Mouse (Mus musculus) Muller cell, postnatal 12 days (primary cell): ENCODE measurements around the gene S1pr5.
A peak's percentile ranks its signal among the peaks of the same experiment; 100 is the strongest.
"Not testable (repeated sequence)": the region's sequence is repeated elsewhere in the genome, so short reads cannot be mapped to it uniquely, and the experiment has no call there.

ENCODE experiments used
- DNase-seq: peaks from one replicate; pipeline ENCODE4 v3.0.0-alpha.2; 2015; ENCODE audit errors: inconsistent ontology term

Gene S1pr5

DNA sequence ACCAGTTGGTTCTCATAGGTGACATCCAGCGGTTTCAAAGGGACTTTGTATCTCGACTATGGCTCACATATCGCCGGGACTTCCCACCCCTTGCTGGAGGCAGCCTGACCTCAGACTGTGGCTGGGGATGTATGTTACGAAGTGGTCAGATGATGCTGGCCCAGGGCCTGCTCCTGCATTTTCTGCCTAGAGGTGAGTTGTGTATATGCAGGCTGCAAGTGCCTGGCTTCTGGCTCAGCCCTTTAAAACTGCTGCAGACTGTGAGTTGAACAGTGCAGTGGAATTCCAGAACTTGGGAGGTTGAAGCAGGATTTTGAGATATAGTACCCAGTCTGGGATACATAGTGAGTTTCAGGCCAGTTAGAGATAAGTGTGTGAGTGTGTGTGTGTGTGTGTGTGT lies 18.6 kb upstream of the S1pr5 start:
- DNase-seq, result no peak

- DNase-seq, result no peak
These were observed 17.4 kb upstream of the S1pr5 start for GRCm38 (mm10) chr9:21265611-21266010.

- DNase-seq, result peak; percentile 99
These were observed 16.8 kb upstream of the S1pr5 start, which contains the start of gene Atg4d for GRCm38 (mm10) chr9:21265000-21265561. TSS of gene Atg4d (plus strand) at chr9:21265293.

GRCm38 (mm10) chr9:21264272-21264999 lies 16.2 kb upstream of the S1pr5 start:
- DNase-seq, result no peak

- DNase-seq, result no peak
These were observed 13.6 kb upstream of the S1pr5 start for GRCm38 (mm10) chr9:21261831-21262230.

- no peak for DNase-seq
These were observed 12.3 kb upstream of the S1pr5 start for GRCm38 (mm10) chr9:21260491-21261040.

- DNase-seq, result not testable (repeated sequence)
These were observed 8.1 kb upstream of the S1pr5 start for GRCm38 (mm10) chr9:21256349-21256748.

GRCm38 (mm10) chr9:21254690-21255089 lies 6.4 kb upstream of the S1pr5 start:
- DNase-seq, result no peak

- no peak for DNase-seq
These were observed 3.0 kb upstream of the S1pr5 start for GRCm38 (mm10) chr9:21251116-21251735.

- DNase-seq, result no peak
These were observed 2.3 kb upstream of the S1pr5 start for GRCm38 (mm10) chr9:21250509-21250908.

DNA sequence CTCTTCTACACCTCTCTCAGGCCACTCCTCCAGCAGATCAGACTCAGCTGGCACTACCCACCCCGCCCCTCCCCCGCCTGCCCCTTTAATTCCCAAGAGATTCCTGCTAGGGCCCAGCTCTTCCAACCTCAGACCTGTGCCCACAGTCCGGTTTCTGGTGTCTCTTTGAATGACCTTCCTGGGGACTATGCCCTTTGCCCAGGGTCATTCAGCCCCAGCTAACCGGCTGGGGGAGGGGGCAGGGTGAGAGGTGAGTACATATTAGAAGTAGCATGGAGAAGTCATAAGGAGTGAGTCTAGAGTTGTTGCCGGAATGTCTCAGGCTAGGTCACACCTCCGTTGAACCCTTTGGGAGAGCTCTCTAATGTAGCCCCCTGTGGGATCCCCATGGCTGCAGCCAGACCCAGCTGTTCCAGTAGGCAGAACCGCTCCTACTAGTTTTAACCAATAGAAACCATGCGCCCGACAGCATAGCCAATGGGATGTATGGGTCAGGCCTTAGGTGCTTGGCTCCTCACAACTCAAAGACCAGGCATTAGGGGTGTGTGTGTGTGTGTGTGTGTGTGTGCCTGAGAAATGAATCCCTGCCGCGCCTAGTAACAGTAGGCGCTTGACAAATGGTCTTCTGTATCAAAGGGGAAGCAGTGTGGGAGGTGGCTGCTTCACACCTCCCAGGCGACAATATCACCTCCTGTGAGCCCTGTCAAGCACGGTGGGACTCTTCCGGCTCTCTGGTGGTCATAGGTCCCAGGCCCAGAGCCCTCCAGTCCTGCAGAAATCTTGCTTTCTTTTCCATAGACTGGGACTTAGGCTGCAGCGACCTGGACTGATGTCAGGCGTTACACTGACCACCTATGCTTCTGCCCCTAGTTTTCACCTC lies 1.6 kb upstream of the S1pr5 start:
- DNase-seq, result no peak

DNA sequence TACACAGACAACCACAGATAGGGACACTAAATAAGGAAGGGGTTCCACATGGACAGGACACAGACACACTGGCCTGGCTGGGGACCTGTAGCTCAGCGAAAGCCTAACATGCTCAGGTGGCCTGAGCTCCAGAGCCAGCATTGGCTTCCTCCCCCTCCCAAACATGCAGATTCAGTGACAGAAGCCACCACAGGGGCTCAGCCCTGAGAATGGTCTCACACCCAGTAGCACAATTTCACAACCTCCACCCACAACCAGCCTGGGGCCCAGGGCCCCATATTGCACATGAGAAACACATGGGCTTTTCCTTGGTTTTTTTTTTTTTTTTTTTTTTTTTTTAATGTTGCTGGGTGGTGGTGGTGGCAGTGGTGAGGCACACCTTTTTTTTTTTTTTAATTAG lies 1.9 kb downstream of the S1pr5 start:
- no peak for DNase-seq

DNA sequence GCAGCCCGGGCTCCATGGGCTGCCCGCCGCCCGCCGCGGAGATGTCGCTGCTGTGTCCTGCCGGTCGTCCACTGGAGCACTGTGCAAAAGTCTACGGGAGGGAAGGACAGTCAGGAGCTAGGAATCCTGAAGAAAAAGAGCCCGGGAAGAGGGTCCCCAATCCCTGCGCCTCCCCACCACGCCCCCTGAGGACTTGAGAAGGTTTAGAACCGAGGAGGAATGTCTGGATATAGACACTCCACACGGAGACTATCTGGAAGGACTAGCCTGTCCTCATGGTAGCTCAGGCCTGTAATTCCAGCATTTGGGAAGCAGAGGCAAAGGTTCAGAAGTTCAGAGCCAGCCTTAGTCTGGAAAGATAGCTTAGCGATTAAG lies 3.1 kb downstream of the S1pr5 start:
- no peak for DNase-seq

- DNase-seq, result peak; percentile 43
These were observed 3.7 kb downstream of the S1pr5 start for GRCm38 (mm10) chr9:21244428-21245112.

DNA sequence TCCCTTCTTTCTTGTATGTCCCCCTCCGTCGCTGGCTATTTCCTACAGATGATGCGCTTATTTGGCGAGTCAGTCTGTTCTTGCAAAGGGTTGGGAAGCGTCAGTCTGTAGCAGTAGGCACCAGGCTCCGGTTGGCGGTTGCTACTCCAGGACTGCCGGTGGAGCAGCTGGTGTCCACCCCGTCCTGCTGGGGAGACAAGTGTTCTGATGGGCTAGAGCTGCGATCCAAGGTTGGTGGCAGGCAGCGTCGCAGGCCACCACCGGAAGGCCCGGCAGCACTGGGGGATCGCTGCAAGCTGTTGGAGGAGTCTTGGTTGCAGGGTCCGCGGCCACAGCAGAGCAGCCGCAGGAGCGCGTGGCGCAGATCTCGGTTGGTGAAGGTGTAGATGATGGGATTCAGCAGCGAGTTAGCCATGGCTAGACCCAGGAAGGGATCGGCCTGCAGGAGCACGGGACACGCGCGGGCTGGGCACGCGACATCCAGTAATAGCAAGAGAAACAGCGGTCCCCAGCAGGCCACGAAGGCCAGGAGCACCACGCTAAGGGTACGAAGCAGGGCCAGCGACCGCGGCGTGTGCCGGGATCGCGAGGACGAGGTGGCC lies 4.3 kb downstream of the S1pr5 start:
- no peak for DNase-seq

DNA sequence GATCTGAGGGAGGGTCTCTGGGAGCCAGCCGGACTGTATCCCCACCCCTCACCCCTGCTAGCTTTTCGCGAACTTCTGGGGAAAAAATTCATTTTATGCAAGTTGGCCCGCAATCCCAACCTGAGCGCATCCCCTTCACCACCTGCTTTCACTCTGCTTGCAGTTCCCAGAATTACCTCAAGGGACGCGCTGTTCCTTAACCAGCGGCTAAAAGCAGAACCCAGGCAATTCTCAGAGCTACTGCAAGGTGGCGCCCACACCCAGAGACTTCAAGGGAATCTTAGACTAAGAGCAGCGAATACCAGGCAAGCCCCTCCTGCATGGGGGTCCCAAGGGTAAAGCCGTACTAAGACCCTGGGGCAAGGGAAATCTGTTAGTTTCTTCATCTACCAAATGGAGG lies 6.9 kb downstream of the S1pr5 start:
- peak; percentile 75 for DNase-seq

- no peak for DNase-seq
These were observed 8.8 kb downstream of the S1pr5 start for GRCm38 (mm10) chr9:21239465-21239848.

- peak; percentile 90 for DNase-seq
These were observed 9.3 kb downstream of the S1pr5 start, which contains the start of gene Keap1 for GRCm38 (mm10) chr9:21238733-21239464. TSS of gene Keap1 (minus strand) at chr9:21239361.

DNA sequence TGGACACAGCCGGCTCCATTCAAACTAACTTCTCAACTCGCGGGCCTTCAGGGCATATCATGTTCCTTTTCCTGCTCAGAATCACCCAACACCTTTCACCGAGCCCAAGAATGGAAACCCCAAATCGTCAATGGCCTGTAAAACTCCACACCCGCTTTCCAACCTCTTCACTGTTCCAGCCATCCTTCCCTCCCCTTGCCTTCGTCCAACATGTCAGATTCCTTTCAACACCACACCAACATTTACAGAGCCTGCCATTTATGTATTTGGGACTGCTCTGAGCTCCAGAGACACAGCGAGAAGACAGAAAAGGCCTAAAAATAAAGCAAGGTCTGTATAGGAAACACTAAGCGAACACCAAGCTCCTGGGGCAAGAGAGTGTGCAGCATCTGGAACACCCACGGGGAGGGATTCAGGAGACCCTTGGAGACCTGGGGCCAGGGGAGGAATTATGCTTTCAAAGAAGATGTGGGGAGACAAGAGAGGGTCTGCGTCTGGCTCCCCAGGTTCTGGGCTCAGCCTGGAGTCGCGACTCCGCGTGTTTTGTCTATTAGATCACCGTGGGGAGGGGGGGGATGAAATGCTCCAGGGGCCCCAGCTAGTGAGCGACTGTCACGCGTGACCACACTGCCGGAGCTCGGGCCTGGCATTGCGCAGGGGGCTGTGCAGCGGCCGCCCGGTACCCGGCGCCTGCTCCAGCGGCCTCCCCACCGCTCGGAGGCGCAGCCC lies 10.1 kb downstream of the S1pr5 start:
- peak; percentile 82 for DNase-seq
